Mouse (Mus musculus): Measurements from ENCODE around the gene Tymp. TPM values are rescaled to one million over a fixed set of nuclear protein-coding genes. Genes with fewer than 3 reads are reported as not detected.

Gene Tymp
- polyA plus RNA-seq, 2 experiments: 0.56 to 0.70 TPM

DNA sequence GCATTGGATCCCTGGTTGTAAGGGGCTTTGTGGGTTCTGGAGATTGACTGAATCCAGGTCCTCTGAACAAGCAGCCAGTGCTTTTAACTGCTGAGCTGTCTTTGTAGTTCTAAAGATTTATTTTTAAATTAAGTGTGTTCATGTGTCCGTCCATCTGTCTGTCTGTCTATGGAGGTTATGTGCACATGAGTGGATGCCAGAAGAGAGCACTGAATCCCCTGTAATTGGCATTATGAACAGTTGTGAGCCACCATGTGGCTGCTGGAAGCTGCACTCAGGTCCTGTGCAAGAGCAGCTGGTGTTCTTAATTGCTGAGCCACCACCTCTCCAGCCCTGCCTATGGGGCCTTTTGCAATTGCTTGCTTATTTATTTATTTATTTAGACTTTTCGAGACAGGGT, 21.3 kb upstream of the Tymp start:
- WGBS (ENCODE audit: insufficient replicate concordance): 78% methylated on average over 2 of the region's 2 CpGs
- TF ChIP-seq EP300 (IDR thresholded peaks at IDR 0.05; ENCODE audit: low read depth) (no peak), CTCF (IDR thresholded peaks at IDR 0.05; ENCODE audit: low read depth) (no peak)
- H3K27me3 ChIP-seq (ENCODE audit: control insufficient read depth, insufficient read depth, low read length): no peaks in the 10 kb centered on the region
- no peak overlapping the region for H3K4me3 ChIP-seq (ENCODE audit: insufficient read depth in 1 of 2, low read depth in 2 of 2, low read length in 2 of 2)
- no peak overlapping the region for H3K9ac ChIP-seq (replicated peaks)
- H3K4me1 ChIP-seq (replicated peaks; ENCODE audit: control insufficient read depth in 2 of 2, insufficient read depth in 2 of 2, low read length in 1 of 2): peaks cover 0 to 5% of the 10 kb centered on the region in 2 experiments; a peak in 1 of 4 replicates
- DNase-seq (ENCODE audit: low read depth in 3 of 3, low spot score in 3 of 3) (no peak), ATAC-seq (ENCODE audit: insufficient read depth) (no peak)
- no peaks in the 10 kb centered on the region for H3K36me3 ChIP-seq (replicated peaks; ENCODE audit: control insufficient read depth, insufficient read depth, low read depth)
- H3K9me3 ChIP-seq (ENCODE audit: control insufficient read depth, low read length): no peaks in the 10 kb centered on the region
- H3K27ac ChIP-seq: no peak overlapping the region
- no peak overlapping the region for H3K4me2 ChIP-seq (ENCODE audit: low read depth)

DNA sequence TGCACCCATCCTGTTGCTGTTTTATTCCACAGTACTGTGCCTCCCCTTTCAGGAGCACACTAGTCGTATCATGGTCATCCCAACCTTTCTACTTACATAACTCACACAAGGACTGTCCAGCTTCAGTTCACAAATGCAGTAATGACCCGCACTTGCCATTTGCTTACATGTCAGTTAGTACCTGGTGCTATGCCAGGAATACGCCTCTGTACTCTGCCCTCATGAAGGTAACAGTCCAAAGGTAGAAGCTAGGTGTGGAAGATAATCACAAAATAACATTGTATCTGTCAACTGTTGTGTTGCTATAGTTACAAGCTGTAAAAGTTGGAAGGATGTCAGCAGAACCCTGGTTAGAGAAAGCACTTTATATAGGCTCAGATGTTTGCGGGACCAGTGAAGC, 20.0 kb upstream of the Tymp start:
- H3K9ac ChIP-seq (replicated peaks): no peak overlapping the region
- no peak overlapping the region for H3K4me2 ChIP-seq (ENCODE audit: low read depth)
- no peak overlapping the region for H3K27ac ChIP-seq
- no peaks in the 10 kb centered on the region for H3K27me3 ChIP-seq (ENCODE audit: control insufficient read depth, insufficient read depth, low read length)
- no peak overlapping the region for H3K4me3 ChIP-seq (ENCODE audit: insufficient read depth in 1 of 2, low read depth in 2 of 2, low read length in 2 of 2)
- no peaks in the 10 kb centered on the region for H3K9me3 ChIP-seq (ENCODE audit: control insufficient read depth, low read length)
- TF ChIP-seq CTCF (IDR thresholded peaks at IDR 0.05; ENCODE audit: low read depth) (no peak), EP300 (IDR thresholded peaks at IDR 0.05; ENCODE audit: low read depth) (no peak)
- ATAC-seq (ENCODE audit: insufficient read depth) (no peak), DNase-seq (ENCODE audit: low read depth in 3 of 3, low spot score in 3 of 3) (no peak)
- 66% methylated on average over 4 of the region's 4 CpGs for WGBS (ENCODE audit: insufficient replicate concordance)
- no peaks in the 10 kb centered on the region for H3K36me3 ChIP-seq (replicated peaks; ENCODE audit: control insufficient read depth, insufficient read depth, low read depth)
- H3K4me1 ChIP-seq (replicated peaks; ENCODE audit: control insufficient read depth in 2 of 2, insufficient read depth in 2 of 2, low read length in 1 of 2): peaks cover 0 to 5% of the 10 kb centered on the region in 2 experiments; a peak in 1 of 4 replicates

DNA sequence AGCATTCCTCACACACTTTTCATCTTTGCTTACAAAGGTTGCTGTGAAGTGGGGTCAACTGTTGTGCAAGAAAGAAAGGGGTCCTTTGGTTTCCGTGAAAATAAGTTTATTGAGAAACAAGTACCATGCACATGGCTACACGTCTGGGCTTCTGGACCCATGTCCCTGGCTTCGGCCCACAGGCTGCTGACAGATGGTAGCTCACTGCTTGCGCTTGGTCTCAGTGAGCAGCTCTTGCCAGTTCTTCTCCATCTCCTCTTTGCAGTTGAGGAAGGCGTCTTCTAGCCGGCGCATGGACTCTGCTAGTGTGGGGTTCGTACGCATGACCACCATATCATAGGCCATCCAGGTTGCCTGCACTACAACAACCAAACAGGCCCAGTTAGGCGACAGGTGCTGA, 13.2 kb upstream of the Tymp start:
- Histone ChIP-seq H3K36me3 (replicated peaks; ENCODE audit: control insufficient read depth, insufficient read depth, low read depth) (no peaks in the 10 kb centered on the region), H3K4me3 (ENCODE audit: insufficient read depth in 1 of 2, low read depth in 2 of 2, low read length in 2 of 2) (no peak overlapping the region), H3K4me2 (ENCODE audit: low read depth) (no peak overlapping the region), H3K9ac (replicated peaks) (no peak overlapping the region), H3K4me1 (replicated peaks; ENCODE audit: control insufficient read depth in 2 of 2, insufficient read depth in 2 of 2, low read length in 1 of 2) (no peaks in the 10 kb centered on the region), H3K27ac (no peak overlapping the region), H3K27me3 (ENCODE audit: control insufficient read depth, insufficient read depth, low read length) (no peaks in the 10 kb centered on the region), H3K9me3 (ENCODE audit: control insufficient read depth, low read length) (no peaks in the 10 kb centered on the region)
- TF ChIP-seq EP300 (IDR thresholded peaks at IDR 0.05; ENCODE audit: low read depth): no peak
- TF ChIP-seq CTCF (IDR thresholded peaks at IDR 0.05; ENCODE audit: low read depth): no peak
- ATAC-seq (ENCODE audit: insufficient read depth) (no peak), DNase-seq (ENCODE audit: low read depth in 3 of 3, low spot score in 3 of 3) (no peak)
- 73% methylated on average over 10 of the region's 10 CpGs for WGBS (ENCODE audit: insufficient replicate concordance)

DNA sequence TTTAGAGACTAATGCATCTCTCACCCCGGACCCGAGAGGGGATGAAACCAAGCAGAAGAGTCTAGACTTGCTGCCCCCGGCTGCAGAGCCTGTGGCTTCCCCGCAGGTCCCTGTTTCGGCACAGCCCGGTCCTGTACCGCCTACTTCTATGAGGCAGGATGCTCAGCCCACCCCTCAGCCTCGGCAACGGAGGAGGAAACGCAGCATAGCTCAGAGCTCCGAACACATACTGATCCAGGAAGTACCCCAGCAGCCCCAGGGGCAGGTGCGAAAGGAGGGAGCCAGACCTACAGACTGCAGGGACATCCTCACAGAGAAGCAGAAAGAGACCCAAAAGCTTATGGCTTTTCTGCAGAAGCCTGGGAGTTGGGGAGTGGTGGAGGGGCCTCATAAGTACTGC, 10.3 kb upstream of the Tymp start:
- Histone ChIP-seq H3K36me3 (replicated peaks; ENCODE audit: control insufficient read depth, insufficient read depth, low read depth) (no peaks in the 10 kb centered on the region), H3K27ac (no peak overlapping the region), H3K4me2 (ENCODE audit: low read depth) (no peak overlapping the region), H3K4me1 (replicated peaks; ENCODE audit: control insufficient read depth in 2 of 2, insufficient read depth in 2 of 2, low read length in 1 of 2) (no peaks in the 10 kb centered on the region), H3K4me3 (ENCODE audit: insufficient read depth in 1 of 2, low read depth in 2 of 2, low read length in 2 of 2) (no peak overlapping the region), H3K9ac (replicated peaks) (no peak overlapping the region), H3K9me3 (ENCODE audit: control insufficient read depth, low read length) (no peaks in the 10 kb centered on the region), H3K27me3 (ENCODE audit: control insufficient read depth, insufficient read depth, low read length) (no peaks in the 10 kb centered on the region; the same call in 1 of the 2 replicates)
- 25% methylated on average over 12 of the region's 12 CpGs for WGBS (ENCODE audit: insufficient replicate concordance)
- DNase-seq (ENCODE audit: low read depth in 3 of 3, low spot score in 3 of 3): no peak
- ATAC-seq (ENCODE audit: insufficient read depth): no peak
- TF ChIP-seq EP300 (IDR thresholded peaks at IDR 0.05; ENCODE audit: low read depth) (no peak), CTCF (IDR thresholded peaks at IDR 0.05; ENCODE audit: low read depth) (no peak)

DNA sequence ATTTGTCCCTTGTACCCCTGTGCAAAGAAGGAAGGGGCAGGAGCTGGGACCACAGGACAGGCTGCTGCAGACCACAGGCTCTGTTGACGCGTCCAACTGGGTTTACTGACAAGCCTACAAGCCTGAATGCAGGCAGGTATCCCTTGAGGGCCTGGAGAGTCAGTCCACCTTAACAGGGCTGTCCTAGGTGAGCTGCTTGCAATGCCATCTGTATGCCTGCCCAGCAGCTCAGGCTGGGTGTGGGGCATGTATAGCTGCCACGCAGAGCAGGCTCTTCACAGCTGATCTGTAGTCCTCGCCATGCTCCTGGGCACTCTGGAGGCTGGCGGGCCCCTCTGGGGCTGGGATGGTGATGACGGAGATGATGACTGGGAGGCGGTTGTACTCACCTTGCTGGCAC, 7.8 kb upstream of the Tymp start, which contains the start of gene Klhdc7b:
Gene Klhdc7b (plus strand): TSS at position 301 of the 400 bp plus-strand sequence.
- Histone ChIP-seq H3K9me3 (ENCODE audit: control insufficient read depth, low read length) (no peaks in the 10 kb centered on the region), H3K4me1 (replicated peaks; ENCODE audit: control insufficient read depth in 2 of 2, insufficient read depth in 2 of 2, low read length in 1 of 2) (no peaks in the 10 kb centered on the region), H3K36me3 (replicated peaks; ENCODE audit: control insufficient read depth, insufficient read depth, low read depth) (no peaks in the 10 kb centered on the region), H3K9ac (replicated peaks) (no peak within 1 kb of the TSS), H3K27ac (no peak within 1 kb of the TSS), H3K27me3 (ENCODE audit: control insufficient read depth, insufficient read depth, low read length) (peaks cover under 1% of the 10 kb centered on the region), H3K4me3 (ENCODE audit: insufficient read depth in 1 of 2, low read depth in 2 of 2, low read length in 2 of 2) (no peak within 1 kb of the TSS), H3K4me2 (ENCODE audit: low read depth) (no peak within 1 kb of the TSS)
- TF ChIP-seq EP300 (IDR thresholded peaks at IDR 0.05; ENCODE audit: low read depth) (no peak), CTCF (IDR thresholded peaks at IDR 0.05; ENCODE audit: low read depth) (no peak)
- ATAC-seq (ENCODE audit: insufficient read depth): no peak
- no peak for DNase-seq (ENCODE audit: low read depth in 3 of 3, low spot score in 3 of 3)
- WGBS (ENCODE audit: insufficient replicate concordance): 70% methylated on average over 7 of the region's 7 CpGs
